Mouse (Mus musculus) kidney, postnatal 14 days (tissue): ENCODE measurements around the gene Bhlha15.
A peak's percentile ranks its signal among the peaks of the same experiment; 100 is the strongest.

Experiments used
- DNase-seq: peaks from one replicate; pipeline ENCODE4 v3.0.0; 2022; ENCODE audit warnings: mixed read lengths

Bhlha15 gene

GRCm38 (mm10) chr5:144191026-144191425 is 940 bp downstream of the Bhlha15 start:
- DNase-seq = no peak

GRCm38 (mm10) chr5:144192673-144193072 is 2.6 kb downstream of the Bhlha15 start:
- DNase-seq = peak; percentile 30

- no peak for DNase-seq
Observed at GRCm38 (mm10) chr5:144194416-144194815, 4.3 kb downstream of the Bhlha15 start.

GRCm38 (mm10) chr5:144195567-144195966 is 5.5 kb downstream of the Bhlha15 start:
- DNase-seq = no peak

GRCm38 (mm10) chr5:144200616-144201015 is 10.5 kb downstream of the Bhlha15 start:
- DNase-seq = no peak

GRCm38 (mm10) chr5:144202430-144202829 is 12.3 kb downstream of the Bhlha15 start:
- no peak for DNase-seq

- DNase-seq = no peak
Observed at GRCm38 (mm10) chr5:144203398-144203959, 13.4 kb downstream of the Bhlha15 start.

GRCm38 (mm10) chr5:144204303-144204702 is 14.2 kb downstream of the Bhlha15 start:
- DNase-seq = no peak

GRCm38 (mm10) chr5:144204911-144205310 is 14.8 kb downstream of the Bhlha15 start:
- DNase-seq = no peak

- DNase-seq = no peak
Observed at GRCm38 (mm10) chr5:144206069-144206468, 16.0 kb downstream of the Bhlha15 start.

GRCm38 (mm10) chr5:144207478-144207877 is 17.4 kb downstream of the Bhlha15 start:
- DNase-seq = peak; percentile 51

GRCm38 (mm10) chr5:144214453-144214852 is 24.4 kb downstream of the Bhlha15 start:
- DNase-seq = peak; percentile 70

- no peak for DNase-seq
Observed at GRCm38 (mm10) chr5:144215992-144216391, 25.9 kb downstream of the Bhlha15 start.

- DNase-seq = no peak
Observed at GRCm38 (mm10) chr5:144218061-144218460, 28.0 kb downstream of the Bhlha15 start.

GRCm38 (mm10) chr5:144219306-144219705 is 29.2 kb downstream of the Bhlha15 start:
- peak; percentile 50 for DNase-seq

- no peak for DNase-seq
Observed at GRCm38 (mm10) chr5:144219936-144220335, 29.9 kb downstream of the Bhlha15 start.

GRCm38 (mm10) chr5:144221305-144221704 is 31.2 kb downstream of the Bhlha15 start:
- DNase-seq = peak; percentile 29

GRCm38 (mm10) chr5:144222811-144223502 is 32.9 kb downstream of the Bhlha15 start:
- DNase-seq = peak; percentile 79

- DNase-seq = peak; percentile 97
Observed at GRCm38 (mm10) chr5:144223503-144223862, 33.4 kb downstream of the Bhlha15 start, which contains the start of gene Tecpr1. Gene Tecpr1 (minus strand): TSS chr5:144223615.

- DNase-seq = no peak
Observed at GRCm38 (mm10) chr5:144223899-144224816, 34.1 kb downstream of the Bhlha15 start.

- DNase-seq = no peak
Observed at GRCm38 (mm10) chr5:144226220-144226619, 36.1 kb downstream of the Bhlha15 start.

- DNase-seq = no peak
Observed at GRCm38 (mm10) chr5:144230216-144230615, 40.1 kb downstream of the Bhlha15 start.

GRCm38 (mm10) chr5:144231410-144231809 is 41.3 kb downstream of the Bhlha15 start:
- no peak for DNase-seq

GRCm38 (mm10) chr5:144232531-144232930 is 42.4 kb downstream of the Bhlha15 start:
- no peak for DNase-seq
